Mouse (Mus musculus) lung, adult 2 months (tissue): ENCODE data around the gene Ost4.

Source experiments
- CTCF ChIP-seq: fragments of 200-500 bp; IDR thresholded peaks from 2 replicates; pipeline ENCODE4 v1.5.1; 2011; ENCODE audit warnings: mild to moderate bottlenecking, low read length, control low read depth; ENCODE audit not compliant: insufficient read depth
- POLR2A ChIP-seq: fragments of 200-500 bp; IDR thresholded peaks from 2 replicates; pipeline ENCODE4 v1.6.1; 2011; ENCODE audit warnings: low read depth, mild to moderate bottlenecking, control low read depth, low read length, borderline replicate concordance; ENCODE audit errors: extremely low read depth

GRCm38 (mm10) chr5:30912156-30912555 lies 4.6 kb upstream of the Ost4 start:
- no peak for TF ChIP-seq CTCF
- TF ChIP-seq POLR2A = no peak
